Mouse (Mus musculus) left cerebral cortex, adult 2 months (tissue): ENCODE measurements around the gene Accs. TPM values are rescaled to one million over a fixed set of nuclear protein-coding genes. Genes with fewer than 3 reads are reported as not detected.
A peak's percentile ranks its signal among the peaks of the same experiment; 100 is the strongest.

ENCODE experiments used
- DNase-seq, 2 experiments: peaks; one replicate each; pipeline ENCODE4 v3.0.0; 2021 to 2022; ENCODE audit warnings: low spot score in 2 of 2, mixed read lengths in 1 of 2; ENCODE audit errors: extremely low spot score in 1 of 2
- H3K27ac ChIP-seq: fragments of 200-600 bp; 2 replicates; pipeline ENCODE4 v1.8.1; 2022
- H3K4me3 ChIP-seq: fragments of 200-600 bp; 2 replicates; pipeline ENCODE4 v1.8.1; 2022
- CTCF ChIP-seq: fragments of 200-600 bp; IDR thresholded peaks from 2 replicates; pipeline ENCODE4 v1.8.1; 2022; ENCODE audit warnings: antibody characterized with exemption, mild to moderate bottlenecking, moderate library complexity
- intact Hi-C: fragments of 180-260 bp; cut with DNase I; formaldehyde crosslinking; loops from one replicate; pipeline ENCODE4 v1.15.1; 2025
- total RNA-seq, 2 experiments: library from RNA; stranded (reverse); gene quantifications; 2 replicates each; pipeline ENCODE4 v1.2.3; 2021

Accs gene
- total RNA-seq, 2 experiments from 2014 or later = 2.0 to 3.4 TPM

- Histone ChIP-seq H3K4me3 (no peak overlapping the region), H3K27ac (peak overlapping the region; percentile 30)
- intact Hi-C loops = loop anchor here (5.0 to 10.0 kb wide), 2 partner anchors 131 to 374 kb away; no protein-coding TSS in a partner anchor
Observed at GRCm38 (mm10) chr2:93788557-93788956, 61.2 kb downstream of the Accs start.

GRCm38 (mm10) chr2:93786175-93786574 is 63.6 kb downstream of the Accs start:
- no peak overlapping the region for H3K4me3 ChIP-seq
- peak; percentile 71 to 76 for DNase-seq
- peak; percentile 83 for TF ChIP-seq CTCF
- intact Hi-C loops = loop anchor here (1.0 to 10.0 kb wide), 3 partner anchors 129 to 371 kb away; no protein-coding TSS in a partner anchor
- no peak overlapping the region for H3K27ac ChIP-seq

More at GRCm38 (mm10) chr2:93788557-93788956, 61.2 kb downstream of the Accs start:
- no peak for TF ChIP-seq CTCF
- no peak for DNase-seq

GRCm38 (mm10) chr2:93785432-93785798 is 64.3 kb downstream of the Accs start:
- H3K4me3 ChIP-seq = no peak overlapping the region
- no peak overlapping the region; the same call in 1 of the 2 replicates for H3K27ac ChIP-seq
- intact Hi-C loops = loop anchor here (5.0 to 10.0 kb wide), 2 partner anchors 128 to 371 kb away; no protein-coding TSS in a partner anchor
- TF ChIP-seq CTCF = no peak
- no peak for DNase-seq

GRCm38 (mm10) chr2:93784721-93785431 is 64.9 kb downstream of the Accs start:
- no peak; the same call in 1 of the 2 replicates for TF ChIP-seq CTCF
- intact Hi-C loops = loop anchor here (5.0 to 10.0 kb wide), 2 partner anchors 128 to 370 kb away; no protein-coding TSS in a partner anchor
- peak in 1 of 2 experiments; percentile 36 for DNase-seq
- Histone ChIP-seq H3K27ac (peak overlapping the region; percentile 25; the same call in 1 of the 2 replicates), H3K4me3 (no peak overlapping the region)

GRCm38 (mm10) chr2:93783926-93784539 is 65.7 kb downstream of the Accs start:
- Histone ChIP-seq H3K27ac (no peak overlapping the region; the same call in 1 of the 2 replicates), H3K4me3 (no peak overlapping the region)
- intact Hi-C loops = loop anchor here (10.0 kb wide), 1 partner anchor 369 kb away; no protein-coding TSS in a partner anchor

More at GRCm38 (mm10) chr2:93783926-93784539, 65.7 kb downstream of the Accs start:
- no peak for DNase-seq
- TF ChIP-seq CTCF = no peak

Other genes starting within 250 kb of the Accs start
- 1 to 10 TPM in 1 of 2 experiments, under 1 TPM in 1; 0.75 to 1.3 TPM for gene Alx4, start 207.6 kb downstream of the Accs start, total RNA-seq
- 10 to 100 TPM; 50.6 to 57.4 TPM for gene Ext2, start 27.4 kb downstream of the Accs start, total RNA-seq
- gene Accsl, start 19.2 kb upstream of the Accs start, total RNA-seq = under 1 TPM; 0.47 to 0.68 TPM
- 10 to 100 TPM; 42.4 to 63.0 TPM for gene Gm13889, start 107.3 kb upstream of the Accs start, total RNA-seq
- gene Gm27027, start 146.4 kb upstream of the Accs start, total RNA-seq = not detected
- gene Alkbh3, start 160.9 kb upstream of the Accs start, total RNA-seq = 10 to 100 TPM; 26.1 to 28.1 TPM